Mouse (Mus musculus) adrenal gland, adult 8-10 months (tissue): Measurements from ENCODE around the gene Ccm2l. TPM values are rescaled to one million over a fixed set of nuclear protein-coding genes. Genes with fewer than 3 reads are reported as not detected.

ENCODE experiments used
- DNase-seq: peaks from one replicate; pipeline ENCODE4 v3.0.0; 2022
- total RNA-seq, 4 experiments: library from RNA; stranded (reverse); gene quantifications; 2 replicates each; pipeline ENCODE4 v1.2.4; 2022

The Ccm2l gene
- total RNA-seq, 4 experiments from 2014 or later, result 9.0 to 19.5 (median 14.7) TPM

GRCm38 (mm10) chr2:153107046-153107766 lies 41.5 kb downstream of the Ccm2l start:
- DNase-seq, result no peak

GRCm38 (mm10) chr2:153107802-153108201 lies 42.0 kb downstream of the Ccm2l start:
- DNase-seq, result no peak

GRCm38 (mm10) chr2:153108313-153109264 lies 42.8 kb downstream of the Ccm2l start, which contains the start of gene Hck:
Hck (plus strand) TSS chr2:153108468.
- DNase-seq, result peak; percentile 37

- no peak for DNase-seq
Observed at GRCm38 (mm10) chr2:153109596-153109995, 43.8 kb downstream of the Ccm2l start.

- DNase-seq, result no peak
Observed at GRCm38 (mm10) chr2:153111298-153111697, 45.5 kb downstream of the Ccm2l start.

- DNase-seq, result no peak
Observed at GRCm38 (mm10) chr2:153115679-153116081, 49.9 kb downstream of the Ccm2l start.

- DNase-seq, result no peak
Observed at GRCm38 (mm10) chr2:153117051-153117486, 51.3 kb downstream of the Ccm2l start.

GRCm38 (mm10) chr2:153119488-153119887 lies 53.7 kb downstream of the Ccm2l start:
- DNase-seq, result no peak

GRCm38 (mm10) chr2:153120126-153120525 lies 54.4 kb downstream of the Ccm2l start:
- DNase-seq, result no peak

- peak; percentile 34 for DNase-seq
Observed at GRCm38 (mm10) chr2:153121821-153122615, 56.3 kb downstream of the Ccm2l start.

GRCm38 (mm10) chr2:153122701-153123100 lies 56.9 kb downstream of the Ccm2l start:
- no peak for DNase-seq

- DNase-seq, result no peak
Observed at GRCm38 (mm10) chr2:153125875-153126274, 60.1 kb downstream of the Ccm2l start.

- DNase-seq, result no peak
Observed at GRCm38 (mm10) chr2:153131019-153131418, 65.3 kb downstream of the Ccm2l start.

Other genes starting within 250 kb of the Ccm2l start
- gene Bcl2l1, start 234.2 kb upstream of the Ccm2l start, total RNA-seq, result 10 to 100 TPM; 58.5 to 74.6 (median 72.0) TPM
- gene Tpx2, start 218.0 kb upstream of the Ccm2l start, total RNA-seq, result 1 to 10 TPM; 1.9 to 2.1 (median 1.9) TPM
- under 1 TPM in 1 of 4 experiments, not detected in 3; 0.10 TPM for gene Mylk2, start 154.6 kb upstream of the Ccm2l start, total RNA-seq
- 1 to 10 TPM; 2.0 to 3.5 (median 2.2) TPM for gene Foxs1, start 132.7 kb upstream of the Ccm2l start, total RNA-seq
- gene Dusp15, start 114.3 kb upstream of the Ccm2l start, total RNA-seq, result 1 to 10 TPM; 4.4 to 10.0 (median 5.6) TPM
- under 1 TPM; 0.42 to 0.83 (median 0.46) TPM for gene Ttll9, start 103.5 kb upstream of the Ccm2l start, total RNA-seq
- 100 to 1,000 TPM; 207 to 252 (median 221) TPM for gene Pdrg1, start 50.5 kb upstream of the Ccm2l start, total RNA-seq
- gene Xkr7, start 34.1 kb upstream of the Ccm2l start, total RNA-seq, result 1 to 10 TPM; 1.2 to 2.3 (median 1.7) TPM
- gene Hck, start 42.5 kb downstream of the Ccm2l start, total RNA-seq, result 1 to 10 TPM; 3.3 to 5.5 (median 4.5) TPM
- gene Tm9sf4, start 95.3 kb downstream of the Ccm2l start, total RNA-seq, result 100 to 1,000 TPM in 3 of 4 experiments, 10 to 100 TPM in 1; 96.3 to 115 (median 112) TPM
- 1 to 10 TPM; 3.5 to 5.0 (median 3.9) TPM for gene Tspyl3, start 159.5 kb downstream of the Ccm2l start, total RNA-seq
- gene Plagl2, start 175.5 kb downstream of the Ccm2l start, total RNA-seq, result 10 to 100 TPM in 2 of 4 experiments, 1 to 10 TPM in 2; 9.0 to 14.0 (median 11.6) TPM
- gene Pofut1, start 175.6 kb downstream of the Ccm2l start, total RNA-seq, result 10 to 100 TPM; 74.6 to 88.0 (median 79.3) TPM
- gene Kif3b, start 225.5 kb downstream of the Ccm2l start, total RNA-seq, result 10 to 100 TPM; 28.7 to 34.4 (median 32.1) TPM